9 mouse cellular contexts compared by ENCODE assay signal in genomic region chr4:100008371-100009090, GRCm38 (mm10).
DNase-seq lines count a peak whose midpoint lies in the region; ATAC-seq and TF ChIP-seq lines count a peak whose summit lies in the region.
"Had no signal": no experiment of that assay in that cellular context is flagged by ENCODE, and none has a peak within 500 bp of the region (broad histone marks: within the 10 kb centered on the region; RNA-seq: fewer than 3 reads in every experiment).

No protein-coding gene starts in this region.

- no peaks in the 10 kb centered on the region for H3K36me3 ChIP-seq in MEL (ENCODE audit: control insufficient read depth in 1 of 2, insufficient read depth in 2 of 2, low read length in 2 of 2)
- H3K36me3 ChIP-seq in liver, embryonic 16.5 days (ENCODE audit: control insufficient read depth, insufficient read depth): no peaks in the 10 kb centered on the region
- H3K36me3 ChIP-seq: embryonic facial prominence, embryonic 15.5 days had no signal

- H3K79me2 ChIP-seq in MEL (ENCODE audit: control insufficient read depth, insufficient read depth, low read length, poor library complexity): no peaks in the 10 kb centered on the region

- no peak for TF ChIP-seq EP300 in MEL (IDR thresholded peaks at IDR 0.05; ENCODE audit: low read depth in 1 of 2, low read length in 2 of 2)

- no peak for TF ChIP-seq POLR2A in MEL (IDR thresholded peaks at IDR 0.05; ENCODE audit: control insufficient read depth in 1 of 2, insufficient read depth in 1 of 2, low read depth in 1 of 2, low read length in 2 of 2, poor library complexity in 1 of 2)

- peak in 1 of 3 experiments; percentile 17; a peak in 2 of 6 replicates for TF ChIP-seq CTCF in MEL (IDR thresholded peaks at IDR 0.05 in 2 of 3, conservative IDR thresholded peaks at IDR 0.05 in 1 of 3; ENCODE audit: control insufficient read depth in 1 of 3, insufficient read depth in 1 of 3, low read depth in 2 of 3, low read length in 3 of 3, poor library complexity in 1 of 3, severe bottlenecking in 1 of 3)

- H3K4me1 ChIP-seq in MEL (ENCODE audit: control insufficient read depth in 1 of 2, insufficient read depth in 2 of 2, low read length in 2 of 2): no peaks in the 10 kb centered on the region
- H3K4me1 ChIP-seq in liver, embryonic 16.5 days (ENCODE audit: control insufficient read depth, low read depth, low read length): no peaks in the 10 kb centered on the region; the same call in 1 of the 2 replicates

- no peak overlapping the region for H3K4me3 ChIP-seq in MEL (ENCODE audit: control insufficient read depth in 1 of 2, insufficient read depth in 1 of 2, low read depth in 2 of 2, low read length in 2 of 2)
- no peak overlapping the region for H3K4me3 ChIP-seq in liver, embryonic 16.5 days (ENCODE audit: low read depth, low read length)
- H3K4me3 ChIP-seq: embryonic facial prominence, embryonic 15.5 days had no signal

- no peak overlapping the region for H3K27ac ChIP-seq in MEL (ENCODE audit: control insufficient read depth, low read depth, low read length)
- no peak overlapping the region for H3K27ac ChIP-seq in liver, embryonic 16.5 days (ENCODE audit: low read length)
- H3K27ac ChIP-seq: embryonic facial prominence, embryonic 15.5 days had no signal

- H3K27me3 ChIP-seq in MEL (ENCODE audit: control insufficient read depth in 1 of 2, insufficient read depth in 2 of 2, low read length in 2 of 2): no peaks in the 10 kb centered on the region
- H3K27me3 ChIP-seq in liver, embryonic 16.5 days (ENCODE audit: control insufficient read depth, insufficient read depth, low read depth, low read length): no peaks in the 10 kb centered on the region
- H3K27me3 ChIP-seq: embryonic facial prominence, embryonic 15.5 days had no signal

- H3K9me3 ChIP-seq in MEL (replicated peaks; ENCODE audit: insufficient read depth, low read length): no peaks in the 10 kb centered on the region
- no peaks in the 10 kb centered on the region for H3K9me3 ChIP-seq in liver, embryonic 16.5 days (replicated peaks; ENCODE audit: control insufficient read depth, low read length)
- H3K9me3 ChIP-seq: embryonic facial prominence, embryonic 15.5 days had no signal

- H3K9ac ChIP-seq in MEL (ENCODE audit: control insufficient read depth, low read depth, low read length, poor library complexity, severe bottlenecking): no peak overlapping the region
- H3K9ac ChIP-seq in liver, embryonic 16.5 days (ENCODE audit: low read depth, low read length): no peak overlapping the region
- H3K9ac ChIP-seq: embryonic facial prominence, embryonic 15.5 days had no signal

- no peak overlapping the region for H3K4me2 ChIP-seq in liver, embryonic 16.5 days (ENCODE audit: low read depth, low read length)
- H3K4me2 ChIP-seq: embryonic facial prominence, embryonic 15.5 days had no signal

- ATAC-seq in liver, embryonic 16.5 days (ENCODE audit: low read depth): peak; percentile 79

- TF ChIP-seq RAD21 in MEL (IDR thresholded peaks at IDR 0.05; ENCODE audit: low read depth, low read length): peak; percentile 24

- WGBS in liver, embryonic 16.5 days (ENCODE audit: insufficient replicate concordance): 35% methylated on average over 5 of the region's 5 CpGs

- DNase-seq in MEL (ENCODE audit: low read depth, low spot score): no peak
- DNase-seq in cerebellum, adult 9-11 months: peak; percentile 46
- DNase-seq in frontal cortex, postnatal 10 days (ENCODE audit: low spot score in 2 of 2): peak; percentile 29 to 60
- peak; percentile 82 for DNase-seq in heart, postnatal 4 days
- peak; percentile 79 for DNase-seq in layer of hippocampus, adult 11-12 months (ENCODE audit: low spot score)
- peak; percentile 62 for DNase-seq in ovary, postnatal 14 days (ENCODE audit: low spot score)
- DNase-seq in c-Kit-positive CD71-positive TER-119-positive erythroid progenitor cells, embryonic 14.5 days (ENCODE audit: low spot score): no peak

TF ChIP-seq in MEL, 35 proteins besides CTCF, POLR2A, EP300 and RAD21:
- TF ChIP-seq TAL1 (IDR thresholded peaks at IDR 0.05; ENCODE audit: low read length): no peak
- TF ChIP-seq MAFK (IDR thresholded peaks at IDR 0.05; ENCODE audit: borderline replicate concordance, low read depth, low read length): no peak
- TF ChIP-seq MYC (IDR thresholded peaks at IDR 0.05; ENCODE audit: low read depth, low read length): no peak
- TF ChIP-seq ZC3H11A (IDR thresholded peaks at IDR 0.05; ENCODE audit: low read depth, low read length): no peak
- no peak for TF ChIP-seq ZMIZ1 (IDR thresholded peaks at IDR 0.05; ENCODE audit: low read depth, low read length)
- no peak for TF ChIP-seq TCF12 (IDR thresholded peaks at IDR 0.05; ENCODE audit: low read depth, low read length)
- 0 out of 2 replicates have a peak, but pooled peaks have one; percentile 14 for TF ChIP-seq SMC3 (IDR thresholded peaks at IDR 0.05; ENCODE audit: low read depth, low read length)

Comparison
In these comparisons a context has a peak if more than half of its experiments do, and no peak if none do; other contexts are left out.
1. DNase-seq: peak in cerebellum, adult 9-11 months (single experiment), frontal cortex, postnatal 10 days (2 of 2), heart, postnatal 4 days (single experiment), layer of hippocampus, adult 11-12 months (single experiment) and ovary, postnatal 14 days (single experiment); none in MEL (single experiment) and c-Kit-positive CD71-positive TER-119-positive erythroid progenitor cells, embryonic 14.5 days (single experiment).